Mouse (Mus musculus) intestine, embryonic 14.5 days (tissue): Measurements from ENCODE around the gene Pnpla1. TPM values are rescaled to one million over a fixed set of nuclear protein-coding genes. Genes with fewer than 3 reads are reported as not detected.

ENCODE experiments used
- ATAC-seq: fragments of 200-750 bp; cut with Nextera tagmentation; replicated peaks from 2 replicates; pipeline ENCODE4 v1.8.0; 2017; ENCODE audit warnings: low read depth, moderate number of reproducible peaks, moderate TSS enrichment, moderate library complexity; ENCODE audit not compliant: low FRiP score, low TSS enrichment
- DNase-seq: peaks from one replicate; pipeline ENCODE4 v3.0.0-alpha.2; 2018; ENCODE audit warnings: low spot score
- H3K27ac ChIP-seq: fragments of 300-500 bp; sonication (generic); 2 replicates; pipeline ENCODE4 v1.5.1; 2014; ENCODE audit warnings: low read depth, mild to moderate bottlenecking, control low read depth
- H3K27me3 ChIP-seq: fragments of 300-500 bp; sonication (generic); replicated peaks from 2 replicates; pipeline ENCODE4 v1.6.1; 2014; ENCODE audit warnings: low read length, control low read depth; ENCODE audit not compliant: control insufficient read depth, insufficient read depth
- H3K36me3 ChIP-seq: fragments of 300-500 bp; sonication (generic); 2 replicates; pipeline ENCODE4 v1.6.1; 2014; ENCODE audit warnings: low read length, control low read depth; ENCODE audit not compliant: control insufficient read depth, insufficient read depth
- H3K4me1 ChIP-seq: fragments of 300-500 bp; sonication (generic); replicated peaks from 2 replicates; pipeline ENCODE4 v1.6.1; 2014; ENCODE audit warnings: low read length, control low read depth, mixed read lengths; ENCODE audit not compliant: control insufficient read depth, insufficient read depth
- H3K4me2 ChIP-seq: fragments of 300-500 bp; sonication (generic); 2 replicates; pipeline ENCODE4 v1.6.1; 2014; ENCODE audit warnings: low read length
- H3K4me3 ChIP-seq: fragments of 300-500 bp; sonication (generic); 2 replicates; pipeline ENCODE4 v1.5.1; 2014; ENCODE audit warnings: low read depth, low read length, control low read depth, mixed read lengths
- H3K9ac ChIP-seq: fragments of 300-500 bp; sonication (generic); 2 replicates; pipeline ENCODE4 v1.6.1; 2014; ENCODE audit warnings: mild to moderate bottlenecking, low read length
- H3K9me3 ChIP-seq: fragments of 300-500 bp; sonication (generic); 2 replicates; pipeline ENCODE4 v1.6.1; 2016; ENCODE audit warnings: low read length, control low read depth; ENCODE audit not compliant: control insufficient read depth
- WGBS: fragments of 180-500 bp; shearing (Covaris S2); extraction: QIAGEN DNeasy Blood & Tissue Kit; methylation state at CpG from one replicate; pipeline ENCODE4 v1.1.7; 2014; 5-methylcytosine and 5-hydroxymethylcytosine counted together
- polyA plus RNA-seq: library from polyadenylated mRNA; unstranded; fragments of >200 nt; fragmentation: Nextera tagmentation; extraction: Ambion mirVana; gene quantifications from 2 replicates; pipeline ENCODE4 v1.2.1, GENCODE M21; 2014

Pnpla1 gene
- polyA plus RNA-seq, 1 experiment from 2014 or later, result 0.76 TPM

GRCm38 (mm10) chr17:28913940-28914339, 55.7 kb downstream of the Pnpla1 start:
- Histone ChIP-seq H3K27me3 (no peaks in the 10 kb centered on the region), H3K9ac (no peak overlapping the region), H3K27ac (no peak overlapping the region), H3K4me1 (peaks cover 2% of the 10 kb centered on the region; the same call in 1 of the 2 replicates), H3K4me2 (peak overlapping the region; percentile 33), H3K4me3 (peak overlapping the region; percentile 16; the same call in 1 of the 2 replicates), H3K36me3 (no peaks in the 10 kb centered on the region), H3K9me3 (no peaks in the 10 kb centered on the region)
- DNase-seq, result no peak
- WGBS, result 49% methylated on average over 6 of the region's 6 CpGs
- no peak for ATAC-seq

GRCm38 (mm10) chr17:28915060-28915628, 56.9 kb downstream of the Pnpla1 start, which contains the start of gene 4930539E08Rik:
4930539E08Rik (minus strand) TSS chr17:28915324.
- Histone ChIP-seq H3K4me3 (peak within 1 kb of the TSS; percentile 16), H3K4me2 (peak within 1 kb of the TSS; percentile 33), H3K36me3 (no peaks in the 10 kb centered on the region), H3K4me1 (no peaks in the 10 kb centered on the region), H3K9ac (peak within 1 kb of the TSS; percentile 13; the same call in 1 of the 2 replicates), H3K27me3 (no peaks in the 10 kb centered on the region), H3K9me3 (no peaks in the 10 kb centered on the region), H3K27ac (peak within 1 kb of the TSS; percentile 62)
- DNase-seq, result no peak
- 66% methylated on average over 12 of the region's 12 CpGs for WGBS
- ATAC-seq, result 0 out of 2 replicates have a peak, but pooled peaks have one; percentile 67

DNA sequence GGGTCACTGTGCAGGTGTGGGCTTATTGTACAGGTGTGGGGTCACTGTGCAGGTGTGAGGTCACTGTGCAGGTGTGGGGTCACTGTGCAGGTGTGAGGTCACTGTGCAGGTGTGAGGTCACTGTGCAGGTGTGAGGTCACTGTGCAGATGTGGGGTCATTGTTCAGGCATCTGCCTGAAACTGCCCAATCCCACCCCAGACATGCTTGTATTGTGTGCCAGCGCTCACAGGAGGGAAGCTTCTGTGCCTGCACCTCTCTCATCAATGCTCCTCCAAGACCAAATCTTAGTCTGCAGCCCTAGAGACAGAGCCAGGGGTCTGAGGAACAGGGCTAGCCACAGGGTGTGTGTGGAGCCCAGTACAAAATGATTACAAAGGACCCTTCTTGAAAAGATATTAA, 58.3 kb downstream of the Pnpla1 start:
- DNase-seq, result no peak
- 67% methylated on average over 1 of the region's 1 CpGs for WGBS

DNA sequence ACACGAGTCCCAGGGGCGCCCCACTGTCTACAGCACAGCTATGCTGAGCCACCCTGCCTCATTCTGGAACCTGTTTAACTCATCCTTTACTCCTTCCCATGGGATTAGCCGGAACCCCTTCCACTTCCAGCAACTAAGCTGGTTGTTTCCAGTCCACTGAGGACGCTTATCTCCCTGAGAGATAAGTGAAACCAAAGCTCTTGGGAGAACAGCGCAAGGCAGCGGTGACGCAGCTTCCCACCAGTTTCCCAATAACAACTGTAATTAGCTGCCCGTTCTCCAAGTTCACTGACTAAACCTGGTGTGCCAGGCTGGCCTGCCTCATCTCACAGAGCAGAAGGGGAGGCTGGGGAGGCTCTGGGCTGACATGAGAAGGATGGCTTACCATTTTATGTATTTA, 62.9 kb downstream of the Pnpla1 start:
- no peaks in the 10 kb centered on the region for H3K36me3 ChIP-seq
- no peak overlapping the region for H3K4me3 ChIP-seq
- H3K4me1 ChIP-seq, result no peaks in the 10 kb centered on the region
- no peak overlapping the region for H3K9ac ChIP-seq
- no peak for DNase-seq
- H3K27me3 ChIP-seq, result no peaks in the 10 kb centered on the region
- WGBS, result 67% methylated on average over 8 of the region's 8 CpGs
- no peak for ATAC-seq
- H3K27ac ChIP-seq, result no peak overlapping the region
- no peaks in the 10 kb centered on the region for H3K9me3 ChIP-seq
- no peak overlapping the region for H3K4me2 ChIP-seq

More for the DNA sequence above, 58.3 kb downstream of the Pnpla1 start:
- Histone ChIP-seq H3K4me2 (no peak overlapping the region), H3K27ac (no peak overlapping the region), H3K4me1 (no peaks in the 10 kb centered on the region), H3K27me3 (no peaks in the 10 kb centered on the region), H3K9me3 (no peaks in the 10 kb centered on the region), H3K4me3 (no peak overlapping the region), H3K9ac (no peak overlapping the region), H3K36me3 (no peaks in the 10 kb centered on the region)
- no peak for ATAC-seq

- Histone ChIP-seq H3K9ac (no peak overlapping the region), H3K4me3 (no peak overlapping the region), H3K4me2 (no peak overlapping the region), H3K36me3 (no peaks in the 10 kb centered on the region), H3K4me1 (no peaks in the 10 kb centered on the region), H3K27me3 (no peaks in the 10 kb centered on the region), H3K27ac (no peak overlapping the region), H3K9me3 (no peaks in the 10 kb centered on the region)
- no peak for ATAC-seq
- 58% methylated on average over 6 of the region's 6 CpGs for WGBS
- no peak for DNase-seq
These were observed 63.9 kb downstream of the Pnpla1 start for GRCm38 (mm10) chr17:28922096-28922495.

GRCm38 (mm10) chr17:28924957-28925595, 66.9 kb downstream of the Pnpla1 start:
- ATAC-seq, result no peak
- 84% methylated on average over 8 of the region's 8 CpGs for WGBS

DNA sequence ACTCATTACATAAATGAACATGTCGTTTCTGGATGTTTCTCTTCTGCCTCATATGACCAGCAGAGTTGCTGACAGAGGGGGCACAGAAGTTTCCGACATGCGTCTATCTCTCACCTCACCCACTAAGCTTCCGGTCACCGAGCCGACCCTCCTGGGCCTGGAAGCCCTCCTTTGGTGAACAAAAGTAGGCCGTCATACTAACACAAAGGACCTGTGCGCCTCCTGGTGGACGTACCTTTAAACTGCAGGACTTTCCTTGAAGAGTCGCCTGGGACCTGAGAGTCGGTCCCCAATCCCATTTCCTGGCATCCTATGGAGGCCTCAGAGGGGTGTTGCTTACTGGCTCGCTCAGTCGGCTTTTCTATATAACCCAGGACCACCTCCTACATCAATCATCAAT, 68.2 kb downstream of the Pnpla1 start:
- no peak overlapping the region for H3K9ac ChIP-seq

More at GRCm38 (mm10) chr17:28924957-28925595, 66.9 kb downstream of the Pnpla1 start:
- H3K4me2 ChIP-seq, result no peak overlapping the region
- no peak overlapping the region for H3K27ac ChIP-seq
- peaks cover 4% of the 10 kb centered on the region; the same call in 1 of the 2 replicates for H3K4me1 ChIP-seq
- H3K9me3 ChIP-seq, result no peaks in the 10 kb centered on the region
- no peak overlapping the region for H3K9ac ChIP-seq
- no peak for DNase-seq
- no peaks in the 10 kb centered on the region for H3K36me3 ChIP-seq
- H3K4me3 ChIP-seq, result no peak overlapping the region
- H3K27me3 ChIP-seq, result no peaks in the 10 kb centered on the region

DNA sequence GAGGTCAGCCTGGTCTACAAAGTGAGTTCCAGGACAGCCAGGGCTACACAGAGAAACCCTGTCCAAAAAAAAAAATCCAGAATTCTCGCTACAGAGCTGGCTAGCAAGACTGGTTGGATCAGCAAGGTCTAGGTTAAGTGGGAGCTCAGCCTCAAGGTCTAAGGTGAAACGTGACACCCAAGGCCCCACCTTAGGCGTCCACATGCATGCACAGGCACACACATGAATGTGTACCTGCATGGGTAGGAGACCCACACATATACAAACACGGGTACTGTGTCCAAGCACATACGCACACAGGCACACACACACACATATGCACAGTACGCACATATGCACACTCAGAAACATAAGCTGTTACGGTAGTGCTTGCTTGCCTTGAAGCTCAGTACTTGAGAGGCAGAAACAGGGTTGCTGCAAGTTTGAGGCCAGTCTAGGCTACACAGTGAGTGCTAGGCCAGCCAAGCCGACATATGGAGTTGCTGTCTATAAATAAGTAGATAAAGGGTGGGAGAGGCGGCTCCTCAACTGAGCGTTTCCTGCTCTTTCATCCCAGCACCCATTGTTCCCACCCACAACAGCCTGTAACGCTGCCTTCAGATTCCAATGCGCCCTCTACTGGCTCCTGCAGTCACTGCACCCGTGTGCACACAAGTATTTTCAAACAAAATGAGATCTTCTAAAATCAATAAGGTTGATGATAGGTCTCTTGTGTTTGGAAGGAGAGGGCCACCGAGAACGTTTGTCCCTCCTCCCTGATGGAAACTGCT, 68.8 kb downstream of the Pnpla1 start:
- H3K27ac ChIP-seq, result no peak overlapping the region
- DNase-seq, result peak; percentile 73
- no peak for ATAC-seq
- no peaks in the 10 kb centered on the region for H3K36me3 ChIP-seq
- peaks cover 13% of the 10 kb centered on the region; the same call in 1 of the 2 replicates for H3K4me1 ChIP-seq
- H3K9ac ChIP-seq, result no peak overlapping the region
- no peak overlapping the region for H3K4me2 ChIP-seq
- WGBS, result 47% methylated on average over 15 of the region's 15 CpGs
- no peak overlapping the region for H3K4me3 ChIP-seq
- H3K27me3 ChIP-seq, result no peaks in the 10 kb centered on the region
- H3K9me3 ChIP-seq, result no peaks in the 10 kb centered on the region

More for the DNA sequence above, 68.2 kb downstream of the Pnpla1 start:
- no peak overlapping the region for H3K27ac ChIP-seq
- H3K4me3 ChIP-seq, result no peak overlapping the region
- 13% methylated on average over 13 of the region's 13 CpGs for WGBS
- H3K36me3 ChIP-seq, result no peaks in the 10 kb centered on the region
- no peaks in the 10 kb centered on the region for H3K9me3 ChIP-seq
- ATAC-seq (no peak), DNase-seq (peak; percentile 90)
- H3K4me1 ChIP-seq, result peaks cover 13% of the 10 kb centered on the region; the same call in 1 of the 2 replicates
- H3K27me3 ChIP-seq, result no peaks in the 10 kb centered on the region
- no peak overlapping the region for H3K4me2 ChIP-seq
